Mouse (Mus musculus): ENCODE data around the gene Sfxn5. TPM values are rescaled to one million over a fixed set of nuclear protein-coding genes. Genes with fewer than 3 reads are reported as not detected.

The Sfxn5 gene
- polyA plus RNA-seq (2012; rRNA removed): 23.6 and 25.8 TPM in 2 replicates

DNA sequence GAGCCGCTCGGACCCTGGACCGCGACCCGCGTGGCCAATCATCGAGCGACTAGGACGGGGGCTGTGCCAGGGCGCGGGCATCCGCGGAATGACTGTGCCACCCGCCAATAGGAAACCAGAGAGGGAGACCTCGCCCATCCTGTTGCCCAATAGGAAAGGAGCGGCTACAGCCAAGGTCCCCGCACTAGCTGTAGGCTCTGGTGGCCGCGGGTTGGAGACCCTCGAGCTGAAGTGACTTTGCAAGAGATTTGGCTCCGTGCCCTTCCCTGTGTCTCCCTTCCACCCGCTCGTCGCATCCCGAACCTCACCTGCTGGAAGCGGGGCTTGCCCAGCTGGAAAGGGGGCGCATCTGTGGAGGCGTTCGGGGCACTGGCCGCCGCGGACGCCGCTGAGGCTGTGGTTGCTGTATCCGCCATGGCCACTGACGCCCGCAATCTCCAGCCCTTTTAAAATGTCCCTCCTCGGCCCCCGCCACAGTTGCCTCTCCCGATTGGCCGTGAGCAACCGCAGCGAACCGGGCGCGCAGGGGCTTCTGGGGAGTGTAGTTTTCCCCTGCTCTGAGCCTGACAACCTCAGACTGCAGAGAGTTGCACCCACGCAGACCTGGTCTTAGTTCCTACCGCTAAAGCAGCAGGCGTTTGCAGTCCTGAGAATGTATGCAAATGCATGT is at the start of gene Sfxn5:
Gene Sfxn5, minus strand, starts transcription at position 423 of the 670 bp plus-strand sequence.
- Histone ChIP-seq H3K27ac (ENCODE audit: insufficient read depth, low read depth, low read length) (peak within 1 kb of the TSS; percentile 98), H3K4me1 (ENCODE audit: control insufficient read depth, insufficient read depth, low read length) (peaks cover 15% of the 10 kb centered on the region; the same call in 1 of the 2 replicates), H3K4me3 (ENCODE audit: insufficient read depth, low read depth, low read length) (peak within 1 kb of the TSS; percentile 92), H3K27me3 (replicated peaks; ENCODE audit: control insufficient read depth, insufficient read depth, low read length) (no peaks in the 10 kb centered on the region), H3K36me3 (ENCODE audit: control insufficient read depth, insufficient read depth, low read length) (no peaks in the 10 kb centered on the region)
- peak; percentile 98 for DNase-seq
- TF ChIP-seq POLR2A (IDR thresholded peaks at IDR 0.05; ENCODE audit: low read depth, low read length) (peak; percentile 48), CTCF (conservative IDR thresholded peaks at IDR 0.05; ENCODE audit: insufficient read depth, insufficient read length, low read depth, low read length) (no peak)
- under 1% methylated on average over 49 of the region's 49 CpGs for WGBS

DNA sequence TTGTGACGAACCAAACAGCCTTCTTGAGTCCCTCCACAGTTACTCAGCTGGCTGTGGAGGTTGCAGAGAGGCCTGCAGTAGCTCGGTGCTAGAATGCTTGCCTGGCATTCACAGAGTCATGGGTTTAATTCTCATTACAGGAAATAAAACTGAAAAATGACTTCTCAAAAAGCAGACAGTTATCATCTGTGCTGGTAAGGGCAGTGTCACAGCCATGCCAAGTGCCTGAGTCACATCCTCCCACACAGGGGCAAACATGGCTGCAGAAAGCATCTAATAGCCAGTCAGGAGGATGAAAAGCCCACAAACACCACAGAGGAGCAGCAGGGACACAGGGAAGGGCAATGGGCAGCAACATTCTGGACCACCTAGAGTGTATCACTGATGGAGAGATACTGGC is 49.6 kb upstream of the Sfxn5 start:
- Histone ChIP-seq H3K4me3 (ENCODE audit: insufficient read depth, low read depth, low read length) (no peak overlapping the region), H3K36me3 (ENCODE audit: control insufficient read depth, insufficient read depth, low read length) (no peaks in the 10 kb centered on the region), H3K27me3 (replicated peaks; ENCODE audit: control insufficient read depth, insufficient read depth, low read length) (no peaks in the 10 kb centered on the region), H3K27ac (ENCODE audit: insufficient read depth, low read depth, low read length) (no peak overlapping the region), H3K4me1 (ENCODE audit: control insufficient read depth, insufficient read depth, low read length) (peaks cover 13% of the 10 kb centered on the region)
- no peak for DNase-seq
- TF ChIP-seq CTCF (conservative IDR thresholded peaks at IDR 0.05; ENCODE audit: insufficient read depth, insufficient read length, low read depth, low read length) (no peak), POLR2A (IDR thresholded peaks at IDR 0.05; ENCODE audit: low read depth, low read length) (no peak)
- WGBS: 81% methylated on average over 2 of the region's 2 CpGs

DNA sequence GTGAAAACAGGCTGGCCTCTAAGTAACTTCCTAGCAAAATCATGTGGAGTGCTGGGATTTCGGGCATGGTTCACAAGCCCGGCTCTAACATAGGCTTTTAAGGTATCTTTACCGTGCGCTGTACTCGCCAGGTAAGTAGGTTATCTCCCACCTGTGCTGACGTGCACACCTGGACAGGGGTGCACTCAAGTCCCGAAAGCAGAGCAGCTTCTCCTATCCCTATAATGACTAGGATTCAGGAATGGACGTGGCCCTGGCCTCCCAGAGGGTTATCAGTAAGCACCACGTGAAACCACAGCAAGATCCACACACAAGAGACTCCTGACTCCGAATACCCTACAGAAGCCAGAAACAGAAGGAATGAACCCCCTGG is 48.4 kb upstream of the Sfxn5 start:
- no peak for DNase-seq
- H3K4me3 ChIP-seq (ENCODE audit: insufficient read depth, low read depth, low read length): no peak overlapping the region
- no peaks in the 10 kb centered on the region for H3K27me3 ChIP-seq (replicated peaks; ENCODE audit: control insufficient read depth, insufficient read depth, low read length)
- TF ChIP-seq POLR2A (IDR thresholded peaks at IDR 0.05; ENCODE audit: low read depth, low read length): no peak
- no peak for TF ChIP-seq CTCF (conservative IDR thresholded peaks at IDR 0.05; ENCODE audit: insufficient read depth, insufficient read length, low read depth, low read length)
- 92% methylated on average over 10 of the region's 10 CpGs for WGBS
- peaks cover 13% of the 10 kb centered on the region for H3K4me1 ChIP-seq (ENCODE audit: control insufficient read depth, insufficient read depth, low read length)
- no peaks in the 10 kb centered on the region for H3K36me3 ChIP-seq (ENCODE audit: control insufficient read depth, insufficient read depth, low read length)
- H3K27ac ChIP-seq (ENCODE audit: insufficient read depth, low read depth, low read length): no peak overlapping the region

DNA sequence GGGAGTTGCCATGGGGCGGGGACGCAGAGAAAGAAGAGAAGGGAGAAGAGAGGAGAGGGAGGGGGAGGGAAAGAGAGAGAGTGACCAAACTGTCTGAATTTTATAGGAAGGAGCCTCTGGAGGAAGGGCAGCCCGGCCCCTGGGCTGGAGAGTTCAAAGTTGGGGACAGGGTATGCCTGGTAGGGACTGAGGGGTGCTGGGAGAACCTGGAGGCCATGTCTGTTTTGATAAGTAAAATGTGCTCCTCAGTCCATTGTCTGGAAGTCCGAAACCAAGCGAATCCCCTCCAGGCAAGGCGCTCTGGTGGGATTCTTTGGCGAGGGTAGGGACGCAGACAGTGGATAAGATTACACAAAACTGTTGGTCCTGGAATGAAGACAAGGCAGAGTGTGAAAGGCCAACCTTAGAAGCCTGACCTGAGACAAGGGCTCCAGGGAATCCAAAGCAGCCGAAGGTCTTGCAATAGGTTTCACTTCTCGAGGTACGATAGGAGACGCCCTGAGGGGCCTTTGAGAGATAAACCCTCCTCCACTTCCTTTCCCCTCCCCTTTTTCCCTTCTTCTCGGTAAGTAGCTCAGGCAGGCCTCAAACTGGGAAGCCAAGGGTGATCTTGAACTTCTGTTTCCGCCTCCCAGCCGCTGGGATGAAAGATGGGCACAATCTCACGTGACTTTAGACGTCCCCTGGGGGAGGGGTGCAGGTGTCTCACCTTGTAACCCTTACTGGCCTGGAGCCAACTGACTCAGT is 47.9 kb upstream of the Sfxn5 start:
- Histone ChIP-seq H3K36me3 (ENCODE audit: control insufficient read depth, insufficient read depth, low read length) (no peaks in the 10 kb centered on the region), H3K4me1 (ENCODE audit: control insufficient read depth, insufficient read depth, low read length) (peaks cover 13% of the 10 kb centered on the region), H3K4me3 (ENCODE audit: insufficient read depth, low read depth, low read length) (no peak overlapping the region), H3K27me3 (replicated peaks; ENCODE audit: control insufficient read depth, insufficient read depth, low read length) (no peaks in the 10 kb centered on the region), H3K27ac (ENCODE audit: insufficient read depth, low read depth, low read length) (no peak overlapping the region)
- DNase-seq: no peak
- WGBS: 53% methylated on average over 17 of the region's 17 CpGs
- no peak for TF ChIP-seq CTCF (conservative IDR thresholded peaks at IDR 0.05; ENCODE audit: insufficient read depth, insufficient read length, low read depth, low read length)
- TF ChIP-seq POLR2A (IDR thresholded peaks at IDR 0.05; ENCODE audit: low read depth, low read length): no peak

DNA sequence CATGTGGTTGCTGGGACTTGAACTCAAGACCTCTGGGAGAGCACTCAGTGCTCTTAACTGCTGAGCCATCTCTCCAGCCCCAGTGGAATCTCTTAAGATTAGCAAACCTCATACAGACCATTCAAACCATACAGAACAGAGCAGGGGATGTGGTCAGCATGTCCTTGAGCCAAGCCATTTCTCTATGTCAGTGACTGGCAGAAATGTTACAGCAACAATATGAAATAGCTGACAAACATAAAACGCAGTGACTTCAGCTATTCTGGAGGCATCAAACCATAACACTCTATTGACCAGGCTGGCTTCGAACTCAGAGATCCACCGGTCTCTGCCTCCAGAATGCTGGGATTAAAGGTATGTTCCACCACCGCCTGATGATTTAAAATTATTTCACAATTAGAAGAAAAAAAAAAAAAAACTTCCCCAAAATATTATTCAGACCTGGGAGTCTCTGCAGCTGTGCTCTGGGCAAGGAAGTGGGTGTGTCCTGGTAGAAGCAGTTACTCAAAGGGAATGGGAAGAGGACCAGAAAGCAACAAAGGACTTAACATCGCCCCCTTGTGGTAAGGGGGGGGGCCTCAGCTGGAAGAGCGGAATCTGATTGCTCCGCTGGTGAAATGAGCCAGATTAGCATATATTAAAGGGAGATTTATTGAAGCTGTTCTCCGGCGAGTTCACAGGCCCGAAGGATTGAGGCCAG is 47.1 kb upstream of the Sfxn5 start:
- Histone ChIP-seq H3K27ac (ENCODE audit: insufficient read depth, low read depth, low read length) (no peak overlapping the region), H3K36me3 (ENCODE audit: control insufficient read depth, insufficient read depth, low read length) (no peaks in the 10 kb centered on the region), H3K4me1 (ENCODE audit: control insufficient read depth, insufficient read depth, low read length) (peaks cover 13% of the 10 kb centered on the region), H3K4me3 (ENCODE audit: insufficient read depth, low read depth, low read length) (no peak overlapping the region), H3K27me3 (replicated peaks; ENCODE audit: control insufficient read depth, insufficient read depth, low read length) (no peaks in the 10 kb centered on the region)
- 21% methylated on average over 10 of the region's 10 CpGs for WGBS
- TF ChIP-seq POLR2A (IDR thresholded peaks at IDR 0.05; ENCODE audit: low read depth, low read length) (no peak), CTCF (conservative IDR thresholded peaks at IDR 0.05; ENCODE audit: insufficient read depth, insufficient read length, low read depth, low read length) (peak; percentile 89)
- DNase-seq: peak; percentile 94

DNA sequence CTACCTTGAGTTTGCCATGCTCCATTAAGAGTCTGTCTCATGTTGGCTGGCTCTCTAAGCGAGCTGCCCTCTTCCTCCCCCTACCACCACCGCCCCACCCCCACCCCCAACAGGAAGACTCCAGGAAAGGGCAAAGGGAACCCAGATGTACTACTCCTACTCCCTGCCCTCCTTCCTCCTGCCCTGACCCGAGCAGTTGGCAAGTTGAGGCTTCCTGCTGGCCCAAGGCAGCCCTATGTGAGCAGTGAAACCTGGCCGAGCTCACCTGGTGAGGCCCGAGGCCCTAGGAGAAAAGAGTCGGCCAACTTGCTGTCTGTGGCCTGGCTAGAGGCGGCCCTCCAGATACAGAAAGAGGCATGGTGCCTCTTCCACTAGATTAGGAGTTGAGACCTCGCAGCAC is 45.4 kb upstream of the Sfxn5 start:
- no peaks in the 10 kb centered on the region for H3K36me3 ChIP-seq (ENCODE audit: control insufficient read depth, insufficient read depth, low read length)
- H3K4me3 ChIP-seq (ENCODE audit: insufficient read depth, low read depth, low read length): no peak overlapping the region
- no peak for TF ChIP-seq POLR2A (IDR thresholded peaks at IDR 0.05; ENCODE audit: low read depth, low read length)
- no peak for TF ChIP-seq CTCF (conservative IDR thresholded peaks at IDR 0.05; ENCODE audit: insufficient read depth, insufficient read length, low read depth, low read length)
- H3K27me3 ChIP-seq (replicated peaks; ENCODE audit: control insufficient read depth, insufficient read depth, low read length): no peaks in the 10 kb centered on the region
- H3K27ac ChIP-seq (ENCODE audit: insufficient read depth, low read depth, low read length): peak overlapping the region; percentile 45; the same call in 1 of the 2 replicates
- 35% methylated on average over 8 of the region's 8 CpGs for WGBS
- H3K4me1 ChIP-seq (ENCODE audit: control insufficient read depth, insufficient read depth, low read length): peaks cover 13% of the 10 kb centered on the region
- DNase-seq: peak; percentile 56

DNA sequence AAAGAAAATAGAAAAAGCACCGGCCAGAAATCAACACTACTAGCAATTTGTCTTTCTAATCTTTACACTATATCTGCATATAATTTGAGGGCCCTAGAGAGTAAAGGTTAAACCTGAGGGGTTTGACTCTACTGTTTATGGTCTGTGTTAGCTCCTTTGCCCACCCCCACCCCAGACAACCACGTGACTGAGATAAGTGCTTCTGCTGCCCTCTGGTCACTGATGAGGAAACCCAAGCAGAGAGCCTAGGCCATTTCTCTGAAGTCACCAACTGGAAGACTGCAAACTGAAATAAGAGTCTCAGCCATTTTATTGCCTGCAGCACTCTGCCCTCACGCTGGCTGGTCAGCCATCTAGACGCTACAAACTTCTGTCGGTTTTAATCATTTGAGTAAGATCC is 44.7 kb upstream of the Sfxn5 start:
- Histone ChIP-seq H3K4me1 (ENCODE audit: control insufficient read depth, insufficient read depth, low read length) (peaks cover 13% of the 10 kb centered on the region), H3K36me3 (ENCODE audit: control insufficient read depth, insufficient read depth, low read length) (no peaks in the 10 kb centered on the region), H3K27ac (ENCODE audit: insufficient read depth, low read depth, low read length) (peak overlapping the region; percentile 57; the same call in 1 of the 2 replicates), H3K4me3 (ENCODE audit: insufficient read depth, low read depth, low read length) (no peak overlapping the region), H3K27me3 (replicated peaks; ENCODE audit: control insufficient read depth, insufficient read depth, low read length) (no peaks in the 10 kb centered on the region)
- TF ChIP-seq POLR2A (IDR thresholded peaks at IDR 0.05; ENCODE audit: low read depth, low read length) (no peak), CTCF (conservative IDR thresholded peaks at IDR 0.05; ENCODE audit: insufficient read depth, insufficient read length, low read depth, low read length) (no peak)
- WGBS: 45% methylated on average over 5 of the region's 5 CpGs
- DNase-seq: no peak
